Mouse (Mus musculus) lung, postnatal 0 days (tissue): Measurements from ENCODE around the gene Rps6kl1. TPM values are rescaled to one million over a fixed set of nuclear protein-coding genes. Genes with fewer than 3 reads are reported as not detected.

Source experiments
- ATAC-seq: fragments of 200-750 bp; cut with Nextera tagmentation; 2 replicates; pipeline ENCODE4 v1.8.0; 2017; ENCODE audit warnings: moderate library complexity
- DNase-seq: peaks from one replicate; pipeline ENCODE4 v3.0.0-alpha.2; 2016; ENCODE audit warnings: low spot score
- H3K27ac ChIP-seq: fragments of 300-500 bp; sonication (generic); 2 replicates; pipeline ENCODE4 v1.5.1; 2014; ENCODE audit warnings: antibody characterized with exemption, mild to moderate bottlenecking, low read length, mixed read lengths
- H3K27me3 ChIP-seq: fragments of 300-500 bp; sonication (generic); replicated peaks from 2 replicates; pipeline ENCODE4 v1.6.1; 2014; ENCODE audit warnings: low read length, mixed read lengths; ENCODE audit not compliant: insufficient read depth
- H3K36me3 ChIP-seq: fragments of 300-500 bp; sonication (generic); 2 replicates; pipeline ENCODE4 v1.6.1; 2014; ENCODE audit warnings: low read length, mixed read lengths; ENCODE audit not compliant: insufficient read depth
- H3K4me1 ChIP-seq: fragments of 300-500 bp; sonication (generic); 2 replicates; pipeline ENCODE4 v1.6.1; 2014; ENCODE audit warnings: antibody characterized with exemption, low read depth, low read length, mixed read lengths; ENCODE audit not compliant: insufficient read depth
- H3K4me2 ChIP-seq: fragments of 300-500 bp; sonication (generic); replicated peaks from 2 replicates; pipeline ENCODE4 v1.6.1; 2014; ENCODE audit warnings: low read depth, mild to moderate bottlenecking, low read length, moderate library complexity, mixed read lengths
- H3K4me3 ChIP-seq: fragments of 300-500 bp; sonication (generic); 2 replicates; pipeline ENCODE4 v1.5.1; 2014; ENCODE audit warnings: low read depth, low read length
- H3K9ac ChIP-seq: fragments of 300-500 bp; sonication (generic); replicated peaks from 2 replicates; pipeline ENCODE4 v1.6.1; 2014; ENCODE audit warnings: low read depth, mild to moderate bottlenecking
- H3K9me3 ChIP-seq: fragments of 300-500 bp; sonication (generic); 2 replicates; pipeline ENCODE4 v1.6.1; 2016; ENCODE audit warnings: low read length, mixed read lengths
- CTCF ChIP-seq: IDR thresholded peaks from 2 replicates; pipeline ENCODE4 v1.5.1; 2016; ENCODE audit warnings: antibody characterized with exemption, mild to moderate bottlenecking
- EP300 ChIP-seq: IDR thresholded peaks from 2 replicates; pipeline ENCODE4 v1.6.1; 2016; ENCODE audit warnings: antibody characterized with exemption, mild to moderate bottlenecking, control low read depth
- WGBS: fragments of 180-500 bp; shearing (Covaris S2); extraction: QIAGEN DNeasy Blood & Tissue Kit; methylation state at CpG from one replicate; pipeline ENCODE4 v1.1.7; 2014; 5-methylcytosine and 5-hydroxymethylcytosine counted together
- polyA plus RNA-seq: library from polyadenylated mRNA; unstranded; fragments of >200 nt; fragmentation: Nextera tagmentation; extraction: Ambion mirVana; gene quantifications from 2 replicates; pipeline ENCODE4 v1.2.1, GENCODE M21; 2015

The Rps6kl1 gene
- polyA plus RNA-seq, 1 experiment from 2014 or later: 0.82 TPM

GRCm38 (mm10) chr12:85110011-85110697 lies 40.9 kb downstream of the Rps6kl1 start:
- no peaks in the 10 kb centered on the region for H3K36me3 ChIP-seq
- peak overlapping the region; percentile 95 for H3K9ac ChIP-seq
- DNase-seq: peak; percentile 39
- TF ChIP-seq CTCF: no peak
- TF ChIP-seq EP300: no peak
- no peaks in the 10 kb centered on the region for H3K9me3 ChIP-seq
- peaks cover 29% of the 10 kb centered on the region; the same call in 1 of the 2 replicates for H3K4me1 ChIP-seq
- peak overlapping the region; percentile 81 for H3K4me2 ChIP-seq
- peak overlapping the region; percentile 98 for H3K4me3 ChIP-seq
- WGBS: 10% methylated on average over 18 of the region's 18 CpGs
- H3K27ac ChIP-seq: peak overlapping the region; percentile 90
- peak; percentile 36 for ATAC-seq
- H3K27me3 ChIP-seq: no peaks in the 10 kb centered on the region

- peaks cover 24% of the 10 kb centered on the region; the same call in 1 of the 2 replicates for H3K4me1 ChIP-seq
- no peaks in the 10 kb centered on the region for H3K36me3 ChIP-seq
- no peaks in the 10 kb centered on the region for H3K9me3 ChIP-seq
- no peak for ATAC-seq
- H3K4me3 ChIP-seq: no peak overlapping the region
- no peak overlapping the region for H3K9ac ChIP-seq
- H3K27ac ChIP-seq: no peak overlapping the region
- H3K4me2 ChIP-seq: peak overlapping the region; percentile 81; the same call in 1 of the 2 replicates
- DNase-seq: peak; percentile 22
- H3K27me3 ChIP-seq: no peaks in the 10 kb centered on the region
- TF ChIP-seq EP300 (no peak), CTCF (no peak)
- 49% methylated on average over 4 of the region's 4 CpGs for WGBS
Measured at GRCm38 (mm10) chr12:85109426-85109825, 41.6 kb downstream of the Rps6kl1 start.

GRCm38 (mm10) chr12:85108643-85109042 lies 42.4 kb downstream of the Rps6kl1 start:
- Histone ChIP-seq H3K4me3 (no peak overlapping the region), H3K9me3 (no peaks in the 10 kb centered on the region), H3K9ac (no peak overlapping the region), H3K27ac (no peak overlapping the region), H3K27me3 (no peaks in the 10 kb centered on the region), H3K4me2 (no peak overlapping the region), H3K4me1 (peaks cover 23% of the 10 kb centered on the region; the same call in 1 of the 2 replicates), H3K36me3 (no peaks in the 10 kb centered on the region)
- TF ChIP-seq EP300 (no peak), CTCF (no peak)
- DNase-seq (no peak), ATAC-seq (no peak)
- WGBS: 46% methylated on average over 3 of the region's 3 CpGs

GRCm38 (mm10) chr12:85106292-85106691 lies 44.8 kb downstream of the Rps6kl1 start:
- H3K4me1 ChIP-seq: peaks cover 4% of the 10 kb centered on the region; the same call in 1 of the 2 replicates
- no peak for TF ChIP-seq EP300
- H3K27ac ChIP-seq: no peak overlapping the region
- no peaks in the 10 kb centered on the region for H3K9me3 ChIP-seq
- H3K4me2 ChIP-seq: no peak overlapping the region
- WGBS: 19% methylated on average over 8 of the region's 8 CpGs
- DNase-seq (no peak), ATAC-seq (no peak)
- H3K36me3 ChIP-seq: no peaks in the 10 kb centered on the region
- H3K27me3 ChIP-seq: no peaks in the 10 kb centered on the region
- no peak overlapping the region for H3K9ac ChIP-seq
- no peak overlapping the region for H3K4me3 ChIP-seq

GRCm38 (mm10) chr12:85104789-85105188 lies 46.3 kb downstream of the Rps6kl1 start:
- Histone ChIP-seq H3K27me3 (no peaks in the 10 kb centered on the region), H3K9ac (no peak overlapping the region), H3K9me3 (no peaks in the 10 kb centered on the region), H3K4me3 (no peak overlapping the region), H3K4me2 (no peak overlapping the region), H3K36me3 (no peaks in the 10 kb centered on the region), H3K27ac (no peak overlapping the region), H3K4me1 (peaks cover 2% of the 10 kb centered on the region; the same call in 1 of the 2 replicates)
- WGBS: 81% methylated on average over 8 of the region's 8 CpGs
- TF ChIP-seq EP300: no peak
- no peak for TF ChIP-seq CTCF
- no peak for DNase-seq
- no peak for ATAC-seq

GRCm38 (mm10) chr12:85103096-85103495 lies 48.0 kb downstream of the Rps6kl1 start:
- H3K4me2 ChIP-seq: no peak overlapping the region
- DNase-seq (no peak), ATAC-seq (no peak)
- no peaks in the 10 kb centered on the region for H3K27me3 ChIP-seq
- no peak overlapping the region for H3K4me3 ChIP-seq
- TF ChIP-seq CTCF (no peak), EP300 (no peak)
- no peaks in the 10 kb centered on the region for H3K9me3 ChIP-seq
- no peaks in the 10 kb centered on the region for H3K36me3 ChIP-seq
- H3K9ac ChIP-seq: no peak overlapping the region
- H3K27ac ChIP-seq: no peak overlapping the region
- no peaks in the 10 kb centered on the region for H3K4me1 ChIP-seq
- WGBS: 76% methylated on average over 8 of the region's 8 CpGs
